Mouse (Mus musculus): ENCODE data around the gene Clec3a. TPM values are rescaled to one million over a fixed set of nuclear protein-coding genes. Genes with fewer than 3 reads are reported as not detected.

The Clec3a gene
- total RNA-seq (2023) = not detected in 4 replicates

DNA sequence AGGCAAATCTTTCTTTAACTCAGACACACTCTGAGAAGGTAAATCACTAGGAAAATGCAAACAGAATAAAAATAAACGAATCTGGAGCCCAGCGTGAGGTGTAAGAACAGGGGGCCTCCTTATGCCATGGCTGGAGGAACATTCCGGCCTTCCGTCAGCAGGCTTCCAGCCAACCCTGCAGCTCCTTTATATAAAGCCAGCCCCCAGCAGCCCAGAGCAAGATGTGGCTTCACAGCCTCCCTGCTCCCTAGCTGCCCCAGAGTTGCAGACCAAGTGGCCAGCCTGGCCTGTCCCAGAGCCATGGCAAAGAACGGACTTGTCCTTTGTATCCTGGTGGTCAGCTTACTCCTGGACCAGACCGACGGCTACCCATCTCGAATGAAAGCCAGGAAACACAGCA lies at the start of gene Clec3a:
Gene Clec3a, plus strand, starts transcription at position 301 of the 400 bp plus-strand sequence.

GRCm38 (mm10) chr8:114439334-114440204 lies 21.7 kb downstream of the Clec3a start, which contains the start of gene Wwox:
Gene Wwox, plus strand, starts transcription at chr8:114439655.

Other genes with a start within 250 kb of the Clec3a start
- not detected in 4 replicates for gene Vat1l, start 212.5 kb upstream of the Clec3a start, total RNA-seq (2023)
- 17.5 to 20.9 TPM (median 18.1 TPM) in 4 replicates for gene Wwox, start 21.6 kb downstream of the Clec3a start, total RNA-seq (2023)